Mouse (Mus musculus): Measurements from ENCODE around the gene Hnf1b.

GRCm38 (mm10) chr11:83893325-83893724 is 43.5 kb downstream of the Hnf1b start:
- TF ChIP-seq CTCF (IDR thresholded peaks at IDR 0.05; ENCODE audit: low read depth, low read length) (no peak), POLR2A (IDR thresholded peaks at IDR 0.05; ENCODE audit: extremely low read depth, insufficient read depth, low read length) (no peak)
